Mouse (Mus musculus): ENCODE measurements around the gene Gcn1l1.
A peak's percentile ranks its signal among the peaks of the same experiment; 100 is the strongest.
"Not testable (repeated sequence)": the region's sequence is repeated elsewhere in the genome, so short reads cannot be mapped to it uniquely, and the experiment has no call there.

Gcn1l1 gene

GRCm38 (mm10) chr5:115559237-115560101 lies 5.6 kb upstream of the Gcn1l1 start, which contains the start of gene Rplp0:
Gene Rplp0, plus strand, starts transcription at chr5:115559467.
- peak; percentile 100 for DNase-seq (ENCODE audit: low spot score in 2 of 2)

- no peak for DNase-seq (ENCODE audit: low spot score in 2 of 2)
These were observed 4.6 kb upstream of the Gcn1l1 start for GRCm38 (mm10) chr5:115560336-115560905.

GRCm38 (mm10) chr5:115563771-115564585 lies 1.1 kb upstream of the Gcn1l1 start:
- no peak for DNase-seq (ENCODE audit: low spot score in 2 of 2)

DNA sequence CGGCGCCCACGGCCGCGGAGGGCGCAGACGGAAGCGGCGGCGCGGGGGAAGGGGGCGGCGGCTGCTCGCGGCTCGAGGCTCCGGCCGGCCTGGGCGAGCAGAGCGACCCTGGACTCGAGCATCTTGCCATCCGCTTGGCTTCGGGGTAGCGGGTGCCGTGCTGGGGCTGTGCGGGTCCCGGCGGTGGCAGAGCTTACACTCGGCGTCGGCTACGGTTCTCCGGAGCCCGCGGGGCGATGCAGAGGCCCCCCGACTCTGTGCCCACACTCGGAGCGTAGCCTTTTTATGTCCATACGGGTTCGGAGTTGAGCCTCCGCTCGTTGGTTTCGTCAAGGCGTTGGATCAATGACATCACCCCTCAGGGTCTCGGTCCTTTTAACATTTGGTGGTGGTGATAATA lies 349 bp downstream of the Gcn1l1 start:
- DNase-seq (ENCODE audit: low spot score in 2 of 2) = peak in 1 of 2 experiments; percentile 38

- no peak for DNase-seq (ENCODE audit: low spot score in 2 of 2)
These were observed 3.6 kb downstream of the Gcn1l1 start for GRCm38 (mm10) chr5:115568681-115569080.

GRCm38 (mm10) chr5:115569308-115569707 lies 4.3 kb downstream of the Gcn1l1 start:
- DNase-seq (ENCODE audit: low spot score in 2 of 2) = no peak

DNA sequence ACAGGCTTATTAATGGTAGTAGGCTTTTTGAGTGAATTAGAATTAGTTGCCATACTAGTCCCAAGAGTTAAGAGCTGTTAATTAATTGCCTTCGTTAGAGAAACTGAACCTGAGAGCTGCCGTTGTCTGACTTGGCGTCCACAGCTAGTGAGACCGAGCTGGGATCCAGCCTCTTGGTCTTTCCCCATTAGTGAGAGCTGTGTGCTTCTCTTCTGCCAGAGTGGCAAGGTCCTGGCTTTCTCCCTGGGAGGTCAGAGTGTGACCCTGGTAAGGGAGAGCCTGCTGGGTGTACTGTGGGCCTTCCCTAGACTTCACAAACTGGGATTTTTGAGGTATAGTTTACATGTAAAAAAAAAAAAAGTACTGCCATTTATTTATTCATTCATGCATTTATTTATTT lies 4.7 kb downstream of the Gcn1l1 start:
- DNase-seq (ENCODE audit: low spot score in 2 of 2) = no peak

GRCm38 (mm10) chr5:115571086-115571485 lies 6.0 kb downstream of the Gcn1l1 start:
- peak; percentile 79 to 80 for DNase-seq (ENCODE audit: low spot score in 2 of 2)

DNA sequence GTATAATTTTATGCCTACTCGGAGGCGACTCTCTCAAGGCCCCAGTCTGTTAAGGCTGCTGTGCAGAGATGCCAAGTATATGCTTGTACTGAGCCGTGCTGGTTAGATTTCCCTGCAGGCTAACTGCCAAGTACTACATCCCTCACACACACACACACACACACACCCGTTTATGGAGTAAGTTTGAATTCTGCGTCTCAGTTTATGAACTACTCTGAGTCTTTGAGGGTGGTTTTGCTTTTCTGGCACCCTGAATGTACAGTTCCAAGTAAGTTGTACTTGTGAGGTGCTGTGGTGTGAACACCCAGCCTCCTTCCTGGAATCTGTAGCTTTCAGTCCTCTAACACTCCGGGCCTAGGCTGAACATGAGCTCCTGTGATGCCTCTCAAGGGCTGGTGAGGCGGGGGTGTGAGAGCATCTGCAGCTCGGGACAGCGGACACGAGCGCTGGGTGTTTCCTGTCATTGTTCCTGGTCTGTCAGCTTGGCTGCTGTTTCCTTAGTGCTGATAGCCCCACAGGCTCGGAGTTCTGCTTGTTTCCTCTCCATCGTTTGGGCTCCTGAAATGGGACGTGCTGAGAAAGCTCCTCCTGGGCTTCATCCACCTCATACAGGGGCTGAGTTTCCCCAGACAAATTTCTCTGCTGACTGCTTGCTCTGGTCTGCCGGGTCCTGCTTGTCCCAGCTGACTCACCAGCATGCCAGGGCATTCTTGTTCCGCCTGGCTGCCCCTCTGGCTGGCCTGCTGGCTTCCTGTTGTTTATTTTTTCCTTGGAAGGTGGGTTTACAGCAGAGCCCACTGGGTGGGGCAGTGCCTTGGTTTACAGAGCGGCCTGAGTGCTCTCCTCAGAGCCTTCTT lies 7.9 kb downstream of the Gcn1l1 start:
- DNase-seq (ENCODE audit: low spot score in 2 of 2) = peak; percentile 39 to 51

- DNase-seq (ENCODE audit: low spot score in 2 of 2) = peak in 1 of 2 experiments; percentile 28
These were observed 9.9 kb downstream of the Gcn1l1 start for GRCm38 (mm10) chr5:115574992-115575391.

- DNase-seq (ENCODE audit: low spot score in 2 of 2) = not testable (repeated sequence)
These were observed 12.6 kb downstream of the Gcn1l1 start for GRCm38 (mm10) chr5:115577686-115578085.

DNA sequence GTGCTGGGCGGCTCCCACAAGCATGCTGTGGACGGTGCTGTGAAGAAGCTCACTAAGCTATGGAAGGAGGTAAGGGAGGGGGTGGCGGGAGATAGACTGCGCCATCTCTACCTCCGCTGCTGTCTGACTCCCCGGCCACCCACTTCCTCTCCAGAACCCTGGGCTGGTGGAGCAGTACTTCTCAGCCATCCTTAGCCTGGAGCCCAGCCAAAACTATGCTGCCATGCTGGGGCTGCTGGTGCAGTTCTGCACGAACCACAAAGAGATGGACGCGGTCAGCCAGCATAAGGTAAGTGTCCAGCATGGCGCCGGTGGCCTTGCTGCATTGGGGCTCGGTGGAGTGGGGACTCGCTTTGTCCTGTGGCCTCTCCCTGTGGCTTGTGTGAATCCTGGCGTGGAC lies 13.9 kb downstream of the Gcn1l1 start:
- peak in 1 of 2 experiments; percentile 46 for DNase-seq (ENCODE audit: low spot score in 2 of 2)

DNA sequence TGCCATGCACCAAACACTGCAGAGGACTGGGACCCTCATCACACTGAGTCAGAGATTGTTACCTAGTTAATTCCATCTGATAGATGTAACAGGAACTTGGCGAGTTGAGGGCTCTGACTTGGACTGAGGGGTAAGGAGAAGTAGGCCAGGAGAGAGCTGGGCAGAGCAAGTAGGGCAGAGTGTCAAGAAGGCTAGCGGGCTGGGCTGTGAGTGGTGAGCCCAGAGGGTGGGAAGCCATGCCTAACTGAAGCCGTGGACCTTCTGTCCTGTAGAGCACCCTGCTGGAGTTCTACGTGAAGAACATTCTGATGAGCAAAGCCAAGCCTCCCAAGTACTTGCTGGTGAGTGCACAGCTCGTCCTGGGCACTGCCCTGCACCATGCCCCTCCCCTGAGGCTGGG lies 14.3 kb downstream of the Gcn1l1 start:
- no peak for DNase-seq (ENCODE audit: low spot score in 2 of 2)

- DNase-seq (ENCODE audit: low spot score in 2 of 2) = no peak
These were observed 15.4 kb downstream of the Gcn1l1 start for GRCm38 (mm10) chr5:115580229-115581001.

DNA sequence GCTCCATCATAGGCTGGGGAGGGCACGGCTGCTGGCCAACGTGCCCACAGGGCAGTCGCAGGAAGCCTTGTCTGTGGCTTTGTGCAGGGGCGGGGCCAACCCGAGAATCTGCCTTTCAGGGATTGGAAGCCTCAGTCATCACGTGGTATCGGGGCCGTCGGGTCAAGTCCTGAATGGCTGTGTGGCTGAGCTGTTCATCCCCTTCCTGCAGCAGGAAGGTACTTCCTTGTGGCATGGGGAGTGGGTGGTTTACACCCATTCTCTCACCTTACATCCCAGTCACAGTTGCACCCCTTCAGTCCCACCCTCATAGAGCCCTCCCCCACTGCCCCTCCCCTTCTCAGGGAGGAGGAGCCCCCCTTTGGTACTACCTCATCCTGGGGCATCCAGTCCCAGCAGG lies 16.6 kb downstream of the Gcn1l1 start:
- DNase-seq (ENCODE audit: low spot score in 2 of 2) = no peak

DNA sequence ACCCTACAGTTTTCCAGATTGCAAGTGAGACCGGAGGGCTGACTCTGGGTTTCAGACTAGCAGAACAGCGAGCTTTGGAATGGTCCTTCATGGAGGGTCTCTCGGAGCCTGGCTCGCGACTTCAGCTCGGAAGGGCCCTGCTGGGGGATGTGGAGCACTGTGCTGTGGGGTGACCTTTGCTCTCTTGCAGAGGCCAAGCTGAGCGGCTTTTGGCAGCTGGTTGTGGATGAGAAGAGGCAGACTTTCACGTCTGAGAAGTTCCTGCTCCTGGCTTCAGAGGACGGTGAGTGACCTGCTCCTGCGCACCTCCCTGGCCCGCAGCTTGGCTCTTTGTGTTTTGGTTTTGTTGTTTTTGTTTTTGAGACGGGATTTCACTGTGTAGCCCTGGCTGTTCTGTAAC lies 20.6 kb downstream of the Gcn1l1 start:
- DNase-seq (ENCODE audit: low spot score in 2 of 2) = no peak

DNA sequence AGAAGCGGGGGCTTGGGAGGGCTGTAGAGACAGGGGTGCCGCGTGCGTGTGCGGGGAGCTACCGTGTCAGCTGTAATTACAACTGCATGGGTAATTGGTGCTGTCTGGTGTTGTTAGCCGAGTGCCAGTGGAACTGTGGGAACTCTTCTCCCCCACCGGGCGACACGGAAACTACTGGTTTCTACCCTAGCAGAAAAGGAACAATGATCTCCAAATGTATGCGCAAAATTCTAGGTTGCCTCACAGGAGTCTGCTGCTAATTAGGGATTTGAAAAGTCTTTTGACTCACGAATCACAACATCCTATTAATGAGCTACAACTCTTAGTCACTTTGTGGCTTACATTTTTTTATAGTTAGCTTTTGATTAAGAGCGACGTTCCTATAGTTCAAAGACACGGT lies 21.1 kb downstream of the Gcn1l1 start:
- DNase-seq (ENCODE audit: low spot score in 2 of 2) = peak; percentile 22 to 34

GRCm38 (mm10) chr5:115586780-115587179 lies 21.7 kb downstream of the Gcn1l1 start:
- no peak for DNase-seq (ENCODE audit: low spot score in 2 of 2)

DNA sequence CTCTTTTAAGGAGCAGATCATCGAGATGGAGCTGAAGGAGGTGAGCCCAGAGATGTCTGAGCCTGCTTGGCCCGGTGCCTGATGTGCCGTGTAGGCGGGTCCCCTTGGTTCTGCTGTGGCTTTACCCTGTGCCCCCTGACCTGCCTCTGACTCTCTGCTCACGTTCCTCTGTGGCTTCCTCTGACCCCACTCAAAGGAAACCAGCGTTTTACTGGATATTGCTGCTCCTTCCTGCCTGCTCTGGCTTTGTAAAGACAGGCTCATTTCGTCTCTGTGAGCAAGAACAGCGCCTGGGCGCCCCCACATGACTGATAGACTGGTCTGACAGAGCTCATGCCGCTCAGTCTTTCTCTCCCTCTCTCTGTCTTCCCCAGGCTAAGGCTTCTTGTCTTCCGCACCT lies 26.0 kb downstream of the Gcn1l1 start:
- no peak for DNase-seq (ENCODE audit: low spot score in 2 of 2)

GRCm38 (mm10) chr5:115591506-115591905 lies 26.5 kb downstream of the Gcn1l1 start:
- DNase-seq (ENCODE audit: low spot score in 2 of 2) = no peak

DNA sequence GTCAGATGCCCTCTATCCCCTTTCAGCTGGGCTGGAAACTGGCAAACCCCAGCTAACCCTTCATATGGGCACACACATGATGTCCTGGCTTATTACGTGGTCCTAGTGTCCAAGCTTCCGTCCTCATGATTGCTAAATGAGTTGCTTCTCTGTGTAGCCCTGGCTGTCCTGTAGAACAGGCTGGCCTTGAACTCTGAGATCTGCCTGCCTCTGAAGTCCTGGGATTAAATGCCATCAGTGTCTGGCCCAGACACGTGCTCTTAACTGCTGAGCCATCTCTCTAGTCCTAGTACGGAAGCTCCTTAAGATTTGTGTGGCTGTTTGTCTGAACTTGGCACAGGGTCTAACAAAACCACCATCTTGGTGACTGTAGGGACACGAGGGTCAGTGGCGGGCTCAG lies 38.5 kb downstream of the Gcn1l1 start:
- no peak for DNase-seq (ENCODE audit: low spot score in 2 of 2)

All from right cerebral cortex, adult 2 months (tissue).